Mouse (Mus musculus) spleen, postnatal 36 days (tissue): Measurements from ENCODE around the gene Tigit.

Experiments used
- DNase-seq, 2 experiments: peaks; one replicate each; pipeline ENCODE4 v3.0.0; 2022; ENCODE audit warnings: low spot score in 2 of 2, mixed read lengths in 1 of 2

The Tigit gene

GRCm38 (mm10) chr16:43663978-43664579, at the start of gene Tigit:
TSS of gene Tigit (minus strand) at chr16:43664146.
- DNase-seq = no peak

DNA sequence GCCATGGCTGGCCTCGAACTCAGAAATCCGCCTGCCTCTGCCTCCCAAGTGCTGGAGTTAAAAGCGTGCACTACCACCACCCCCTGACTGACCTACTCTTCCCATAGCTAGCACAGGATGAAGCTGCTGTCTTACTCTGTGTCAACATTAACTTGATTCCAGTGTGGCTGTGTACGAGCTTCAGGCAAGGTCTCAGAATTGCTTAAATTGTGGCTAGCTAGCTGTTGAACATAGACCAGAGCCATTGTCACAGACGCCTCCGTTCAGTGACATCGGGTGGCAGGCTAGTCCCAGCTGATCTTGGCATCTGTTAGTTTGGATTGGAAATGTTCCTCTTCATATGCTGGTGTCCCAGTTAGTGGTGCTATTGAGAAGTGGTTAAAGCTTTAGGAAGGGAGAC, 47.4 kb upstream of the Tigit start:
- no peak for DNase-seq

- DNase-seq = no peak
Observed at GRCm38 (mm10) chr16:43710651-43711050, 46.7 kb upstream of the Tigit start.

DNA sequence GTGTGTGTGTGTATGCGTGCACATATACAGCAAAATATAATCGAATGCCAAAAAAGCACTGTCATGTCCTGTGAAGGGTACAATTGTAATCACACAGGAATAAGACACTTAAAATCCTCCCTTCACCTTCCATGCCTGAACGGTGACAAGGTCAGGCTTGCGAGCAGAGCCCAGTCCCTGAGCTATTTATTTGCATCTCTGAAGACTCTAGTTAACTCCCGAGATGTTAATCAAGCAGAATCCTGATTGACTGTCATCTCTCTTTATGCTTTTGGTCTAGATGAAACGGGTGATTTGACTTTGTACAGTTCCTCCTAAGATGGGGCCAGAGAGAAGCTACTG, 46.2 kb upstream of the Tigit start:
- no peak for DNase-seq

DNA sequence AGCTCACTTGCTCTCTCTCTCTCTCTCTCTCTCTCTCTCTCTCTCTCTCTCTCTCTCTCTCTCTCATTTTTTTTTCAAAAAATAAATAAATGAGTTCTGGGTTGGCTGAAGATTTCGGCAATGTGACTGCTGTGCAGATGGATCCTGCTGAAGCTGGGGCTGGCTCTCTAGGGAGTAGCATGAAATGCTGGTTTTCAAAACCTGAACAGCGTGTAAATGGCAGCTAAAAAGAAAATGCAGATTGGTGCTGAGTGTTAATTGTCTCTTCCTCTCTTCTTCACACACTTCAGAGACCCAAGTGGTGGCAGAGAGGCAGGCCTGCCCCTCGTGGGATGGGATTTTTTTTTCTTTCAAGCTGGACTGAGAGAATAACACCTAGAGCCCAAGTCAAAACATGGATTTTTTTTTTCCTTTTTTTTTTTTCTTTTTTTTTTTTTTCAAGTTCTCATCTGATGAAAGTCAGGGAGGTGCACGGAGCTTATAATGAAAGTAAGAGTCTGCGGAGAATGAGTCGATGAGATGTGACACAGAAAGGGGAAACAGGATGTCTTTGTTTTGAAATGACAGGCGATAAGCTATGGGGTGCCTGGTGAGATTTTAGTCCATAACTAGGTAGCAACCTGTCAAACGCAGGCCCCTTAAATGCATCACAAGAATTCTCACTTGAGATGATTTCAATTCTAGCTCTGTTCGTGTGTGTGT, 45.6 kb upstream of the Tigit start:
- peak; percentile 59 to 70 for DNase-seq

GRCm38 (mm10) chr16:43709062-43709413, 45.1 kb upstream of the Tigit start:
- peak in 1 of 2 experiments; percentile 32 for DNase-seq

DNA sequence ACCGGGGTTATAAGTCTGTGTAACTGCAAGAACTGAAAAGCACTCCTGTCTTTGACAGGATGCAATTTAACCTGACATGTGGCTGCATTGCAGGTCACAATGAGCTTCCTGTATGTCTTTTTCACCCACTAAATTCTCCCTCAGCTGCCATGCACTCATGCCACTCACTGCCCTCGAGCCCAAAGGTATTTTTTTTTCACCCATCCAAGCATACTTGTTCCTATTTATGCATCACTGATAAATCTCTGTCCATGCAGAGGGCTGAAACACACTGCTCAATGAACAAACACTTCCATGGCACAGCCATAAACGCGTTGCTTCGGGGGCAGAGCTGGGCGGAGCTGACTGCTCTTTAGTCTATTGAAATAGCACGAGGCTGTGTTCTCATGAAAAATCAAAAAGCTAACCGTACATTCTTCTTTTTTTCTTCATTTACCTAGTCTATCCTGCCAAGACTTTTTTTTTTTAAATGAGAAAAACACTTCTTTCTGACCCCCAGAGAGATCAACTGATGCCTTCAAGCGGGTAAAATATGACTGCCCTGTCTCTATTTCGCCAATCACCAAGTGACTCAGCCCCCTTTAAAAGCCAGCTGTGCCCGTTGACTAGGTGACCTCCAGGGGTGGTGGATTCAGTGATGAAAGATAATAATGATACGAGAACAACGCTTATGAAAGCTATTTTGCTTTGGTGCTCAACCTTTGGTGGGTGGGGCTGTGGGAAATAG, 44.6 kb upstream of the Tigit start:
- no peak for DNase-seq

DNA sequence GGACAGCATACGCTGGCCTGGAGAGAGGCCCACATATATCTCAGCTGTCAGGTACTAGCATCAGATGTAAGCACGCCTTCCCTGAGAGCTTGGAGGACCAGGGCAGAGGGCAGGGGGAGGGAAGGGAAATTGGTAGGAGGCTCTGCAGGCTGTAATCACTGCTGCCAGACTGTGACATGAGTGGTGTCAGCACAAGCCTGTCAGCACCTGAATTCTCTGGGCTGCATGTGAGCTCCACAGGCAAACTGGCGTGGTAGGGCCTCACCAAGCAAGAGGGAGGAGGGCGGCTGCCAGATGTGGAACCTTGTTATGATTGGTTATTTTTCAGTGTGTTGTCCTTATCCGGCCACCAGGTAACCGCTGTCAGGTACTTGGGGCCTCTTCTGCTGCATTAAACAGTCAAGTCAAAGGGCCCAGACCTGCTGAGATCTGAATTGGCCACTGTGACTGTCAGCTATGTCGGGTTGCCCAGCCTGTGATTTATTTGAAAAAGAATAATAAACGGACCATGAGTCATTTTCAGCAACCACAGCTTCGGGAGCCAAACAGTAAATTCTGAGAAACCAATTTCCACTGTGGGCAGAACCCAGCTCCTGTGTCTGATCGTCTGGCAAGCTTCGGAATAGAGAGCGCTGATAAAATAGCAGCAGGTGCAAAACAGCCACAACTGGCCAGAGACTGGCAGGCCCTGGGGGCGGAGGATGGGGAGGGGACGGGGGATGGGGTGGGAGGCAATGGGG, 38.0 kb upstream of the Tigit start:
- no peak for DNase-seq

DNA sequence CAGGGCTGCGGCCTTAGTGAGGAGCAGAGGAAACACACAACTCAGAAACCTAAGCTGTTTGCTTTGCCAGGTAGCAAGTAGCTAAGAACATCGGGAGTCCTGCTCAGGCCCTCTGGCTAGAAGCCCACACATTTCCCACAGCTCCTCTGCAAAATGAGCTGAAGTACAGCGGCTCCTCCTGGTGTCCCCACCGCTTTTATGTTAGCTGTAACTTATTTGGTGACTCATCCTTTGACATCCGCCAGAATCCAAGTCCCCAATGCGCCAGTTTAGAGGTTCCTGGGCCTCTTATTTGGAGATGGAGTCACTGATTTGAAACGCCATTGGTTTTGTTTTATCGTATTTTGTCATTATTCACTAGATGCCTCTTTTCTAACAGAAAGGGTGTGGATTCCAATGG, 36.6 kb upstream of the Tigit start:
- DNase-seq = no peak

DNA sequence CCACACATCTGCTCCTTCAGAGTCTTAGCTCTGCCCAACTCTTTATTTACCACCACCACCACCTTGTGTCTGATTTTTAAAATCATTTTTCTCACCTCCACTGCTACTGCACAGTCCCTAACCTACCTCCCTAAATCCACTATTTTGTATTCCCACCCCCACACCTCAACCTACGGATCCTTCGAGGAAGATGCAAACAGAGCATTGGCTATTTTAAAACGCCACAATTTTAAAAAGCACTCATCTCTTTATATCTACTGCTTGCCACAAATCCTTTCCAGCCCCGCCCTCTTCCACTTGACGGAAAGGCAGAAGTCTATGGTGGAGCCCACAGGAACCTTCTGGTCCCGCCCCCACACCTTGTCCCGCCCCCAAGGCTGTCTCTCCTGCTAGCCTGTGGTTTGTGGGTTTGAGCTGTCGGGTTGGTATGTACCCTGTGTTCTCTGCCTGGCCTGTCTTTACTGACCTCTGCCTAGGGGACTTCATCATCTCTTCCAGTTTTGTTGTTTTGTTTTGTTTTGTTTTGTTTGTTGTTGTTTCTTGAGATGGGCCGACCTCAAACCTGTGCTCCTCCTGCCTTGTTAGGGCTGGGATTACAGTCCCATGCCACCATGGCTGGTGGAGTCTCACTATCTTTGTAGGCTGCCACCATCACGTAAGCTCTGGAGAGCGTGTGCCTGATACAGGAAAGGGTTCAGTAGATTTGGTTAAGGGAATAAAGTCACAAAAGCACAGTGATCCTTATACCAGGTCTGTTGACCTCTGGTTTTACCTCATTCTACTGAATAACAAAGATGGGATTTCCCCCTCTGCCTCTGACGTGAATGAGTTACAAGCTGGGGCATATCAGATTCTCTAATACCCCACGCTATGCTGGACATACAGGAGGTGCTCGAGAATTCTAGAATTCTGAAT, 35.0 kb upstream of the Tigit start:
- peak; percentile 78 to 80 for DNase-seq

DNA sequence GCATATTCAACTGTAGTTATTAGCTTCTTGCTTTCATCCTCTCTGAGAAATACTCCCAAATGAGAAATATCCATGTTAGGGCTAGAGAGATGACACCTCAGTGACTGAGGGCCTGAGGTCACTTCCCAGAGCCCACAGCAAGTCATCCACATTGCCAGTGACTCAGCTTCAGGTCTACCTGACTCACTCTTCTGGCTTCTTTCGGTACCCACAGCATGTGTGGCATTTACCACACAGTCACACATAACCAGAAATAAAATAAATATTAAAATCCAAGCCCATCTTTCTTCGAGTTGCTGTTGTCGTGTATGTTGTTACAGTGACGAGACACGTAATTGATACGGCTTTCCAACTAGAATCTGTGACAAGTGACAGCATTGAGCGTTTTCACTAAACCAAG, 33.8 kb upstream of the Tigit start:
- DNase-seq = no peak

DNA sequence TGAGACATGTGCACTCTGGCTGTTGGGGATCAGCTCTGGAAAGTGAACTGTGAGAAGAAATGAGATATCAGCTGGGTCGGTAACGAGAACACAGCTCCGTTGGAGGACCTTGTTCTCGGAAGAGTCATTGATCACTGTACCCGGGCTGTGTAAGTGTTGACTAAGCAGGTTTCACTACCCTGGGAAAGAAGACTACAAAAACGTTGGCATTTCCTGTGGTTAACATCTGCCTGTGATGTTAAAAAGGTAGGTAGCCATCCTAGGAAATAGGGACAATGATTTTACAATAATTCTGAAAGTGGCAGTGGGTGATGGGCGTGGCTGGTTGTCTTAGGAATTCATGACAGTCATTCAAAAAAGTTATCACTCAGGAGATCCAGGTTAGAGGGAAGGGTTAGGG, 31.9 kb upstream of the Tigit start:
- no peak for DNase-seq

DNA sequence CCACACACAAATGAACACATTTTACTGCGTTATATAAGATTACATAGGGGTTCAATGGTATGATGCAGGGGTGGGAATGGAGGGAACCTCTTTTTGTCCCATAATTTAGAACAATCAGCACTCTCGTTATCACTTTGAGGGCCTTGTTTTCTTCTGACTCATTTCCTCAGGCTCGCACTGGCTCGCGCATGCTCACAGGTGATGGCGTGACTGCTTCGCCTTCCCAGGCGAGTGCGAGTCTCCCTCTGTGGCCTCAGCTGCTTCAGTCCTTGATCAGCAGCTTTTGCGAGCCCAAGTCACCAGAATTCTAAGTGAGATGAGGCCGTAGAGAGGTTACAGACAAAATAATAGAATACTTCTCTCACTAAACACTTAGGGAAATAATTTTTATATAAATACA, 30.2 kb upstream of the Tigit start:
- no peak for DNase-seq

DNA sequence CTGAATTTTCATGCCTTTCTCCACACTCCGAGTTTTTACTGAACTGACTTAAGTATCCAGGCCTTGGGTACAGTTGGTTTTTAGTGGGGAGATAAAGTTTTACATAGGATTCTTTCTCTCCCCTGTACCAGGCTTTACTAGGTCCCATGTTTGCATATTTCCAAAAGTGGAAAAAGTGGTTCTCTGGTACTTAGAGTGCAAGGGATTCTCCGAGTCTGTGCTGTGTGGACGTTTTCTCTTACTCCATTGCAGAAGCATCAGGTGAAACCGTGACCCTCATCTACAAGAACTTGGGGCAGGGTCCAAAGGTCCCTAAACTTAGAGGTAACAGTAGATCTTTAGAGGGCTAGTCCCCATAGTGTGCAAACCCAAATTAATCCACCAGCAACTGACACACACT, 28.7 kb upstream of the Tigit start:
- DNase-seq = no peak

GRCm38 (mm10) chr16:43691741-43692140, 27.8 kb upstream of the Tigit start:
- DNase-seq = no peak

- no peak for DNase-seq
Observed at GRCm38 (mm10) chr16:43690912-43691311, 27.0 kb upstream of the Tigit start.

DNA sequence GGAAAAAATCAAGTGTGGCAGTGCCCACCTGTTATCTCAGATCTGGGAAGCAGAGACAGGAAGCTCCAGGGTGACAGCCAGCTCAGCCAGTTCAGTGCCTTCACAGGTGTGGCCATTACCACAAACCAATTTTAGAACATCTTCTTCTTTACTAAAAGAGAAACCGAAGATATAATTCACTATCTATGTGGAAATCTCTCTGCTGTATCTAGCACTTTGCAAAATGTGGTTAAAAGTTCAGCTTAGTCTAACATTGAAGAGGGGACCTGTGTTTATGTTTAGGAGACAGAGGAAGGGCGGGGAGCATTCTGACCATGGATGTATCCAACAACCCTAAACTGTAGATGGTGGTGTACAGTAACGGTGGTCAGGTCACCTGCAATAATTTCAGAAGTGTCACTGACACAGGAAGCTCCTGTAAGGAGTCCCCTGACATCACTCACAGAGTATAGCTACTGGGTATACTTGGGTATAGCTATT, 26.3 kb upstream of the Tigit start:
- peak; percentile 35 for DNase-seq

DNA sequence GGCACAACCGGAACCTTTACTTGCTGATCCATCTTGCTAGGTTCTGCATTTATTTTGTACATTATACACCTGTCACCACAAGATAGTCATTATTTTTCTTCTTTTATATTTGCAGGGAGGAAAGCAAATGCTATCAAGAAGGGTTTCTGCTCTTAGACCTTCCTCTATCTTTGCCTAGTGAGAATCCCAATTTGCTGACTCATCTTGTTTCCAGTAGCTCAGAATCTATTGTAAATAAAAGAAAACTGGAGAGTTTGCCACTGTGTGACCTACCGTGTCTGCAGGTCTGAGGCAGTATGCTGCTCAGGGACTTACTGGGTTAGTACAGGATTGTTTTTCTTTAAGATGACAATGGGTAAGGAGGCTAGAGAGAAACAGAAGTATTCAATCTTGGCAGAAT, 24.0 kb upstream of the Tigit start:
- DNase-seq = no peak

DNA sequence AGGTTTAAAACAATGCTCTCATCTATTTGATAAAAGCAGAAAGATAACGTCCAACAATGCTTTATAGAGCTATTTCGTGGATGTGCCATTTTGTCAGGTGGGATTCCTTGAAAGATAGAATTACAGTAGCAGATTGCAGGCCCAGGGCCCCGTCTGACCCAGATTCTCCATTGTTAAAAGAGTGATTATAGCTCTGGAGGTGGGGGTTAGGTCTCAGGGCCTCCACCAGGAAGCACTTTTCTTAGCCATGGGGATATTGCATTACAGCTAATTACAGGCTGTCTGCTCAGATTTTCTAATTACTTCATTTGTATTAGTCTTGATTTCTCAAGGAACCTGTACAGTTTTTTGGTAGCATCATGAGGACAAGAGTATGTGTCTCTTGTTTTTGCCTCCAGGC, 10.5 kb upstream of the Tigit start:
- no peak for DNase-seq

GRCm38 (mm10) chr16:43672697-43673096, 8.8 kb upstream of the Tigit start:
- DNase-seq = no peak

- no peak for DNase-seq
Observed at GRCm38 (mm10) chr16:43671972-43672371, 8.0 kb upstream of the Tigit start.
